14 mouse cellular contexts compared by ENCODE assay signal in the genomic region with DNA sequence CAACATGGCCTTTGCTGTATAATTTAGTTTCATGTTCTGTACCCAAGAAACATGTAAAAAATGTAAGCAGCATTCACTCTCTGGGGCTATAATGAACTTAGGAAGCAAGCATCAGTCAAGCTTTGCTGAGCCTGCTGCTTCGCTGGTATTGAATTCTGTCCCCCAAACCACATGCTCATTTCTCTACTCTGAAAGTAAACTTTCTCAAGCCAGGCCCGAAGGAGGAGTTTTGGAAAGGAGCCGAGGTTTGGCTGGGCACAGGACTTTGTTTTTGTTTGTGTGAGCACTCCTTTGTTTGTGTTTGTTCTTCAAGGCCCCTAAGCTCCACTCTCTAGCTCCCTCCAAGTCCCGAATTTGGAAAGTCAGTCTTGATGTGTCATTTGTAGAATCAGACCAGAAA.
A peak's percentile ranks its signal among the peaks of the same experiment; 100 is the strongest.
DNase-seq lines count a peak whose midpoint lies in the region; ATAC-seq and TF ChIP-seq lines count a peak whose summit lies in the region.
"Had no signal": no experiment of that assay in that cellular context is flagged by ENCODE, and none has a peak within 500 bp of the region (broad histone marks: within the 10 kb centered on the region; RNA-seq: fewer than 3 reads in every experiment).

No protein-coding gene starts in this region.

- no peak for TF ChIP-seq CTCF in forebrain, postnatal 0 days (IDR thresholded peaks at IDR 0.05; ENCODE audit: low read depth)
- no peak for TF ChIP-seq CTCF in gastrocnemius, adult 2 months (IDR thresholded peaks at IDR 0.05)

- no peaks in the 10 kb centered on the region for H3K9me3 ChIP-seq in forebrain, postnatal 0 days (ENCODE audit: low read length)
- no peaks in the 10 kb centered on the region for H3K9me3 ChIP-seq in forebrain, embryonic 12.5 days
- H3K9me3 ChIP-seq: hindbrain, embryonic 15.5 days; lung, embryonic 15.5 days; midbrain, embryonic 12.5 days had no signal

- no peaks in the 10 kb centered on the region for H3K36me3 ChIP-seq in forebrain, postnatal 0 days (ENCODE audit: insufficient read depth)
- no peaks in the 10 kb centered on the region for H3K36me3 ChIP-seq in forebrain, embryonic 12.5 days (replicated peaks)
- H3K36me3 ChIP-seq: G1E; hindbrain, embryonic 15.5 days; lung, embryonic 15.5 days; midbrain, embryonic 12.5 days had no signal

- H3K27me3 ChIP-seq in forebrain, postnatal 0 days (ENCODE audit: insufficient read depth, low read length), result no peaks in the 10 kb centered on the region; the same call in 1 of the 2 replicates
- H3K27me3 ChIP-seq in forebrain, embryonic 12.5 days, result peaks cover 4% of the 10 kb centered on the region; the same call in 1 of the 2 replicates
- H3K27me3 ChIP-seq: hindbrain, embryonic 15.5 days; lung, embryonic 15.5 days had no signal

- no peak overlapping the region for H3K27ac ChIP-seq in forebrain, postnatal 0 days (ENCODE audit: low read depth, low read length)
- no peak overlapping the region for H3K27ac ChIP-seq in forebrain, embryonic 12.5 days
- H3K27ac ChIP-seq in gastrocnemius, adult 2 months, result no peak overlapping the region
- H3K27ac ChIP-seq: hindbrain, embryonic 15.5 days; lung, embryonic 15.5 days; midbrain, embryonic 12.5 days had no signal

- no peak overlapping the region for H3K4me2 ChIP-seq in forebrain, postnatal 0 days (ENCODE audit: low read depth)
- H3K4me2 ChIP-seq in forebrain, embryonic 12.5 days, result no peak overlapping the region
- H3K4me2 ChIP-seq: hindbrain, embryonic 15.5 days; lung, embryonic 15.5 days; midbrain, embryonic 12.5 days had no signal

- H3K4me1 ChIP-seq in forebrain, postnatal 0 days (ENCODE audit: insufficient read depth), result no peaks in the 10 kb centered on the region
- 0 out of 2 replicates have a peak, but pooled peaks cover 2% of the 10 kb centered on the region for H3K4me1 ChIP-seq in forebrain, embryonic 12.5 days
- H3K4me1 ChIP-seq: hindbrain, embryonic 15.5 days; lung, embryonic 15.5 days had no signal

- H3K9ac ChIP-seq in forebrain, postnatal 0 days, result no peak overlapping the region
- no peak overlapping the region for H3K9ac ChIP-seq in forebrain, embryonic 12.5 days
- H3K9ac ChIP-seq: hindbrain, embryonic 15.5 days; lung, embryonic 15.5 days; midbrain, embryonic 12.5 days had no signal

- WGBS in forebrain, postnatal 0 days, result 18% methylated on average over 4 of the region's 4 CpGs
- 47% methylated on average over 4 of the region's 4 CpGs for whole genome bisulfite sequencing in forebrain, embryonic 12.5 days

- intact Hi-C loops in left cerebral cortex, postnatal 25 days (cut with DNase I), result no loop called here
- intact Hi-C loops in gastrocnemius, adult 2 months (cut with DNase I), result no loop called here

- ATAC-seq in forebrain, postnatal 0 days, result 0 out of 2 replicates have a peak, but pooled peaks have one; percentile 16
- ATAC-seq in forebrain, embryonic 12.5 days (ENCODE audit: low FRiP score), result no peak

- DNase-seq in forebrain, postnatal 0 days, result peak; percentile 29
- peak; percentile 2 to 5 for DNase-seq in left cerebral cortex, postnatal 25 days (ENCODE audit: low spot score in 2 of 2)
- DNase-seq in left cerebral cortex, adult 8-10 months (ENCODE audit: low spot score in 2 of 2), result no peak
- peak; percentile 37 for DNase-seq in adipocyte (ENCODE audit: low spot score)
- peak; percentile 8 to 28 for DNase-seq in layer of hippocampus, adult 8-10 months (ENCODE audit: low spot score in 2 of 2)
- DNase-seq in cerebellum, postnatal 4 days (ENCODE audit: low spot score in 2 of 2), result no peak
- no peak for DNase-seq in gastrocnemius, adult 2 months
- DNase-seq: cerebellum, adult 11 months; retina, postnatal 1 day had no signal

- no peak overlapping the region for H3K4me3 ChIP-seq in forebrain, postnatal 0 days (ENCODE audit: low read depth, low read length)
- no peak overlapping the region for H3K4me3 ChIP-seq in forebrain, embryonic 12.5 days (replicated peaks)
- H3K4me3 ChIP-seq in gastrocnemius, adult 2 months, result no peak overlapping the region
- H3K4me3 ChIP-seq: hindbrain, embryonic 15.5 days; lung, embryonic 15.5 days; midbrain, embryonic 12.5 days had no signal

Comparison
In these comparisons a context has a peak if more than half of its experiments do, and no peak if none do; other contexts are left out.
1. DNase-seq: peak in forebrain, postnatal 0 days (single experiment), left cerebral cortex, postnatal 25 days (2 of 2), adipocyte (single experiment) and layer of hippocampus, adult 8-10 months (2 of 2); none in left cerebral cortex, adult 8-10 months (0 of 2), cerebellum, postnatal 4 days (0 of 2) and gastrocnemius, adult 2 months (single experiment).